Mouse (Mus musculus) cerebellum, adult 9-11 months (tissue): Measurements from ENCODE around the gene Trip12.
A peak's percentile ranks its signal among the peaks of the same experiment; 100 is the strongest.

Source experiments
- DNase-seq: peaks from one replicate; pipeline ENCODE4 v3.0.0; 2022

Gene Trip12

GRCm38 (mm10) chr1:84777455-84777854 lies 62.9 kb downstream of the Trip12 start:
- no peak for DNase-seq

- DNase-seq: no peak
Measured at GRCm38 (mm10) chr1:84758843-84759242, 81.5 kb downstream of the Trip12 start.

DNA sequence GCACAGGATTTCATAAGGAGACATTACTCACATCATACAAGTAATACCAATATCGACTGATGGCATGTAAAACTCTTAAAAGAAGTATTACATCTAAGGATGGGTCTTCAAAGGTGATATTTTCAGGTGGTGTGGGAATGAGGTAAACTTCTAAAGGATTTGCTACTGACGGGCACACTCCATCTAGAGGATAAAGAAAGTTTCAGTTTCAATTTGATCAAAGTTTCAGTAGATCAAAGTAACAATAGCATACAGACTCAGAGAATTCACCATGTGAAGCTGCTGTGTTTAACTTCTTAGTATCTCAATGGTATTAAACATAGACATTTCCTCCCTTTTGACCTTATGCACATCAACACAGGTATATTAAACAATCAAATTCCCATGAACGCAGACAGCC lies 98.2 kb downstream of the Trip12 start:
- no peak for DNase-seq

GRCm38 (mm10) chr1:84740080-84740479 lies 100.2 kb downstream of the Trip12 start:
- DNase-seq: no peak

DNA sequence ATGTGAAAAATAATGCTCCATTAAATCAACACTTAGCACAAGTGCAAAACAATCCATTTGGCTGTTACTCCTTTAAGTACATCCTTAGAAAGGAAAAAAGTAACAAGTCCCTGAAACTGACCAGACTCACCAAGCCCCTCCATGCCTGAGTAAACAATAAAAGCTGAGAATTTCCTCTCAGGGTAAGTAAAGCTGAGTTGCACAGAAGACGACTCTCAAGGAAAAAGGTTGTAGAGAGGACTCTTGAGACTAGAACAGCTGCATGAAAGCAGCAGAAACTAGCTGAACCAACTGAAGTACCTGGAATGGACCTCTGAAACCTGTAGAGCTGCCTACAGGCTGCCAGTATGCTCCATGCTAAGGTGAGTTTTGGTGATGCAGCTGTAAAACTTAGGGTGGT lies 103.2 kb downstream of the Trip12 start:
- DNase-seq: no peak

DNA sequence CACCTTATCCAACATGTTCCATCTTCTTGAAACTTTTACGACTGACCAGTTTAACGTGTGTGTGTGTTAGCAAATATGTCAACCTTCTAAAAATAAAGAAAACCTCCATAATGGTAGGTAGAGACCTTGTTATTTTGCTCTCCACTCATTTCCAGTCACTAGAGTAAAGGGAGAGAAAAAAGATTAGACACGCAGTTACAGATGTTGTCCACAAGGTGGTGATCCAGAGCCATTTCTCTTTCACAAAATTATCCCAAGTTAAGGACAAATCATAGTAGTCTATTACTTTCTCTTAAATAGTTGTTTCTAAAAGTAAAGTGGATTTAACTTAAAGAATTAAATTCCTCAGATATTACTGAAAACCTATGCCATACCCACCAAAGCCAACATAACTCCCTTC lies 106.5 kb downstream of the Trip12 start:
- no peak for DNase-seq

GRCm38 (mm10) chr1:84731763-84732162 lies 108.6 kb downstream of the Trip12 start:
- no peak for DNase-seq

- no peak for DNase-seq
Measured at GRCm38 (mm10) chr1:84722841-84723240, 117.5 kb downstream of the Trip12 start.

DNA sequence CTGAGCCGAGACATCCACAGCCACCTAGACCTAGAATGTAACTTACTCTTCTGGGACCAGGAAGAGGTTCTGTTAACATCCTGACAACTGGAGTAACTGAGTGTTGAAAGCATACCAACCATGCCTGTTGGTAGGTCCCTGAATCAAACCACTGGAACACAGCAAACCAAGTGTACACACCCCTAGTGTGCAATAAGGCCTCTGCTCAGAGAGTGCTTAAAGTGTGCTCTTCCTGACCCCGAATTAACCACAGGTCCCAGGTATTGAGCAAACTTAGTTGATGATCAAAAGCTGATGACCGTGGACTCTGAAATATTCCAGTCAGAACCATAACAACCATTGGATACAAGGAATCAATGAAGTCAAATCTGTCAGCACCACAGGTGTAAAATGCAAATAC lies 117.9 kb downstream of the Trip12 start:
- DNase-seq: no peak

GRCm38 (mm10) chr1:84721942-84722341 lies 118.4 kb downstream of the Trip12 start:
- no peak for DNase-seq

- DNase-seq: peak; percentile 58
Measured at GRCm38 (mm10) chr1:84709810-84710785, 130.2 kb downstream of the Trip12 start.

- DNase-seq: peak; percentile 54
Measured at GRCm38 (mm10) chr1:84709406-84709805, 130.9 kb downstream of the Trip12 start.

DNA sequence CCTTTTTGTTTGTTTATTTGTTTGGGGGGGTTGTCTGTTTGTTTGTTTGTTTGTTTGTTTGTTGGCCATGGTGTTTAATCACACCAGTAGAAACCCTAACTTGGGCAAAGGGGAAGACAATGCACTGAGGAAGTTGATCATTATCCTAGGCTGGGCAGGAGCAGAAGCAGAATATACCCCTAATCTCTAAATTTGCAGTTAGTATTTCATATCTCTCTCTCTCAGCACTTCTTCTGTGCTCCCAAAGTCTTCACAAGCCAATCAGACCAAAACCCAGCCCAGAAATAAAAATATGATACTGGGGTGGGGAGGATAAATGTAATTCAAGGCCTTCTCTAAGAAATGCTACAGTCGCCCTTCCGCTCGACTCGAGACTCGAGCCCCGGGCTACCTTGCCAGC lies 140.1 kb downstream of the Trip12 start:
- DNase-seq: no peak

GRCm38 (mm10) chr1:84697136-84697535 lies 143.2 kb downstream of the Trip12 start:
- peak; percentile 71 for DNase-seq

DNA sequence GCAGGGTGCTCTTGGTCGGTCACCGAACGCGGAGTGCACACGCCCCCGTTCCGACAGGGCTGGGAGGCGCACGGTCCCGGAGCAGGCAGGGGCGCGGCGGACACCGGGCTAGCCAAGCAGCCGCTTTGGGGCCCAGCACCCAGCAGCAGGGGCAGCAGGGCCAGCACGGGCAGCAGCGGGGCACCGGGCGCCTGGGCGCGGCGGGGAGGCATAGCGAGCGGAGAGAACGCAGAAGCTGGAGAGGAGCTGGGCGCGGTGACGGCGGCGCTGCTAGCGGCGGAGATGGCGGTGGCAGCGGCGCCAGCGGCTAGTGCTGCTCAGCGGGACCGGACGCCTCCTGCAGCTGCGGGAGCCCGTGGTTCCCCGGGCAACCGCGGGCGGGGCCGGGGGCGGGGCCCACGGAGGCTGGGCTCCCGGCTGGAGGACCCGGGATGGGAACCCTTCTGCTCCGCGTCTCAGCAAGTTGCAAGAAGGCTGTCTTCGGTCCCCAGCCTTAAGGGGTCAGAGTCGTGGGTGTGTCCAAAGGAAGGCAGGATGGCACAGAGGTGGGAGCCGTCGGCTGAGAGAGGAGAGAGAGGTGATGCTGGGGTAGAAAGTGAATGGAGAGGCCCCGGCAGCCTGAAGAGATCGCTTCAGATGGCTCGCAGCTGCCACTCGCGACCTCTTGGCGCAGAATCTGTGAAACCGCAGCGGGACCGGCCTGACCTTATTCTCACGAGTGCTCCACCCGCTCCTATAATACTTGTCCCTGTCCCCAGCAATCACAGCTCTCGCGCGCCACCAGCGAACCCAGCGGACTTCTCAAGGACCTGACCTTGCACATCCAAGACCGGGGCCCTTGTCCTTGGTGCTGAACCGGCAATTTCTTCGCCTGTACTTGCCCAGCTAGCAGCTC lies 144.6 kb downstream of the Trip12 start, which contains the start of gene Dner:
Gene Dner (minus strand): TSS at position 705 of the 895 bp plus-strand sequence.
- DNase-seq: peak; percentile 57

DNA sequence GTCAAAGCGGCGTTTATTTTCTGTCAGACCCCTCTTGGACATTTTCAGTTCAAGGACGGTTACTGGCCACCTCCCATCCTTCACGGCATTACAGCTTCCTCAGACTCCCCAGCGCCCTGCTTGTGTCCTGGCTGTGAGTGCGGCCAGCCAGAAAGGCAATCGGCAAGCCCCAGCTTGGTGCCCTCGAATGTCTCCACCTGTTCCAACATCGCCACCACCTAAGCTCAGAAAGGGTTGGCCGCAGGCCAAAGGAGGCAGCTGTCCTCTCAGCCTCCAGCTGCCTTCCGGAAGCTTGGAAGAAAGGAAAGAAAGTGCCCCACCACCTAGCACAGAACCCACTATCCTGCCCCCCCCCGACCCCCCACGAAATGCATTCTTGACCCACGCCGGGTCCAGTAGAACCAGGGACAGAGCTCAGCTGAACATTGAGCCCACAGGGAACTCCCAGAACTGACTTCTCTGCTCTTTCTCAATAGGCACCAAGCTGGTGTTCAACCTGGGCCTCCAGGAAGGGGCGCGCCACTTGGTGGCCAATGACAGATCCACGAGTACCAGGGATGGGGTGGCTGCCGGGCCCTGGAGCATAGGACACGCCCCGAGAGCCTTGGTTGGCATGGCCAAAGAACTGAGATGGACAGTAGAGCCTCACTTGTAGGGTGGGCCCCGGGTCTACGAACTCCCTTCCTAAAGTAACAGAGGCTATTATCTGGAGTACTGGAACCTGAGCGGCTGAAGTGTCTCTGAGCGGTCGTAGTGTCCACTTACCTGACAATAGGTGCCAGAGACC lies 145.4 kb downstream of the Trip12 start:
- peak; percentile 71 for DNase-seq

DNA sequence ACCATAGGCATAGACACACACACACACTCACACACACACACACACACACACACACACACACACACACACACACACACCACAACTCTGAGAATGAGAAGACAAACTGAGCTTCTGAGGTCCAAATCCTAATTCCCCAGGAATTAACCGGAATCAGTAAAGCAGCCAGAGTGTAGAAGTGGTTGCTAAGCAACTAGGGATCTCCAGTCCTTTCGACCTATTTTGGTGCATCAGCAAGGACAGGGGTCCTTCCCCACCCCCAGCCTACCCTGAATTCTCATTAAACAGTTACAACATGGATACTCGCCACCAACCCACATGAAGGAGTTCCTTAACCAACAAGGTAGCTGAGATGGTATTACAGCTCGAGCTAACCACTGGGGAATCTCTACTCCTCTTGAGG lies 162.4 kb downstream of the Trip12 start:
- no peak for DNase-seq
